Mouse (Mus musculus) spleen, adult 2 months (tissue): ENCODE data around the gene Egfem1. TPM values are rescaled to one million over a fixed set of nuclear protein-coding genes. Genes with fewer than 3 reads are reported as not detected.

Source experiments
- DNase-seq, 2 experiments: peaks; one replicate each; pipeline versions ENCODE4 v3.0.0 to v3.0.0-alpha.2; 2012 to 2021; ENCODE audit warnings: low spot score in 2 of 2, low read depth in 1 of 2
- H3K27ac ChIP-seq: fragments of 200-500 bp; 2 replicates; pipeline ENCODE4 v1.5.1; 2012; ENCODE audit warnings: low read length, inconsistent platforms; ENCODE audit not compliant: insufficient read depth
- H3K27me3 ChIP-seq: fragments of 200-500 bp; 2 replicates; pipeline ENCODE4 v1.6.1; 2012; ENCODE audit warnings: mild to moderate bottlenecking, moderate library complexity, low read length, inconsistent platforms; ENCODE audit not compliant: control insufficient read depth, insufficient read depth
- H3K36me3 ChIP-seq: fragments of 200-500 bp; 2 replicates; pipeline ENCODE4 v1.6.1; 2012; ENCODE audit warnings: mild to moderate bottlenecking, low read length, inconsistent platforms; ENCODE audit not compliant: control insufficient read depth, insufficient read depth
- H3K4me1 ChIP-seq: fragments of 200-500 bp; 2 replicates; pipeline ENCODE4 v1.6.1; 2011; ENCODE audit warnings: inconsistent platforms; ENCODE audit not compliant: control insufficient read depth, insufficient read depth, insufficient read length
- H3K4me3 ChIP-seq: fragments of 200-500 bp; 2 replicates; pipeline ENCODE4 v1.5.1; 2011; ENCODE audit warnings: mild to moderate bottlenecking, inconsistent platforms; ENCODE audit not compliant: insufficient read depth, insufficient read length; ENCODE audit errors: extremely low read depth
- CTCF ChIP-seq: fragments of 200-500 bp; IDR thresholded peaks from 2 replicates; pipeline ENCODE4 v1.5.1; 2011; ENCODE audit warnings: mild to moderate bottlenecking, inconsistent platforms; ENCODE audit not compliant: insufficient read depth, insufficient read length, insufficient replicate concordance; ENCODE audit errors: extremely low read depth
- POLR2A ChIP-seq: fragments of 200-500 bp; IDR thresholded peaks from 2 replicates; pipeline ENCODE4 v1.6.1; 2011; ENCODE audit warnings: low read depth, low read length, inconsistent platforms
- WGBS: fragments of 180-500 bp; shearing (Covaris S2); methylation state at CpG from one replicate; pipeline ENCODE4 v1.1.7; 2018; 5-methylcytosine and 5-hydroxymethylcytosine counted together
- polyA plus RNA-seq: library from polyadenylated mRNA; depleted of rRNA; stranded (reverse); fragments of >200 nt; gene quantifications from 2 replicates; pipeline ENCODE4 v1.2.3, GENCODE M21; 2012

Gene Egfem1
- polyA plus RNA-seq, 1 experiment = not detected

- H3K4me1 ChIP-seq = no peaks in the 10 kb centered on the region
- no peaks in the 10 kb centered on the region for H3K27me3 ChIP-seq
- H3K27ac ChIP-seq = no peak overlapping the region
- no peak for TF ChIP-seq POLR2A
- no peaks in the 10 kb centered on the region for H3K36me3 ChIP-seq
- H3K4me3 ChIP-seq = no peak overlapping the region
- 82% methylated on average over 4 of the region's 4 CpGs for WGBS
- no peak for DNase-seq
Observed at GRCm38 (mm10) chr3:29291633-29292032, 209.8 kb downstream of the Egfem1 start.

- no peak overlapping the region for H3K4me3 ChIP-seq
- H3K27me3 ChIP-seq = no peaks in the 10 kb centered on the region
- WGBS = 71% methylated on average over 3 of the region's 3 CpGs
- H3K27ac ChIP-seq = no peak overlapping the region
- H3K4me1 ChIP-seq = no peaks in the 10 kb centered on the region
- H3K36me3 ChIP-seq = no peaks in the 10 kb centered on the region
- DNase-seq = no peak
- TF ChIP-seq CTCF (no peak), POLR2A (no peak)
Observed at GRCm38 (mm10) chr3:29292251-29292650, 210.4 kb downstream of the Egfem1 start.

- H3K27me3 ChIP-seq = no peaks in the 10 kb centered on the region
- DNase-seq = no peak
- no peaks in the 10 kb centered on the region for H3K4me1 ChIP-seq
- TF ChIP-seq CTCF = no peak
- no peak for TF ChIP-seq POLR2A
- H3K36me3 ChIP-seq = no peaks in the 10 kb centered on the region
- WGBS = 72% methylated on average over 4 of the region's 4 CpGs
- H3K4me3 ChIP-seq = no peak overlapping the region
- no peak overlapping the region for H3K27ac ChIP-seq
Observed at GRCm38 (mm10) chr3:29293230-29293629, 211.4 kb downstream of the Egfem1 start.

GRCm38 (mm10) chr3:29342223-29342791 lies 260.5 kb downstream of the Egfem1 start:
- DNase-seq = no peak

GRCm38 (mm10) chr3:29345805-29346204 lies 264.0 kb downstream of the Egfem1 start:
- no peaks in the 10 kb centered on the region for H3K27me3 ChIP-seq
- H3K27ac ChIP-seq = no peak overlapping the region
- DNase-seq = no peak
- TF ChIP-seq CTCF (no peak), POLR2A (no peak)
- H3K4me3 ChIP-seq = no peak overlapping the region
- H3K36me3 ChIP-seq = no peaks in the 10 kb centered on the region
- 85% methylated on average over 3 of the region's 3 CpGs for WGBS
- no peaks in the 10 kb centered on the region for H3K4me1 ChIP-seq

More at GRCm38 (mm10) chr3:29342223-29342791, 260.5 kb downstream of the Egfem1 start:
- no peaks in the 10 kb centered on the region for H3K27me3 ChIP-seq
- H3K4me1 ChIP-seq = no peaks in the 10 kb centered on the region
- H3K36me3 ChIP-seq = no peaks in the 10 kb centered on the region
- WGBS = 71% methylated on average over 3 of the region's 3 CpGs
- no peak overlapping the region for H3K4me3 ChIP-seq
- no peak for TF ChIP-seq POLR2A
- no peak for TF ChIP-seq CTCF
- H3K27ac ChIP-seq = no peak overlapping the region

- H3K27ac ChIP-seq = no peak overlapping the region
- no peak for DNase-seq
- TF ChIP-seq POLR2A (no peak), CTCF (no peak)
- H3K4me1 ChIP-seq = no peaks in the 10 kb centered on the region
- H3K4me3 ChIP-seq = no peak overlapping the region
- no peaks in the 10 kb centered on the region for H3K27me3 ChIP-seq
- 83% methylated on average over 8 of the region's 8 CpGs for WGBS
- no peaks in the 10 kb centered on the region for H3K36me3 ChIP-seq
Observed at GRCm38 (mm10) chr3:29366907-29367306, 285.1 kb downstream of the Egfem1 start.

- no peaks in the 10 kb centered on the region for H3K27me3 ChIP-seq
- WGBS = 69% methylated on average over 5 of the region's 5 CpGs
- no peak for DNase-seq
Observed at GRCm38 (mm10) chr3:29370519-29370918, 288.7 kb downstream of the Egfem1 start.

More at GRCm38 (mm10) chr3:29370519-29370918, 288.7 kb downstream of the Egfem1 start:
- H3K4me1 ChIP-seq = no peaks in the 10 kb centered on the region
- TF ChIP-seq CTCF = no peak
- TF ChIP-seq POLR2A = no peak
- H3K27ac ChIP-seq = no peak overlapping the region
- no peak overlapping the region for H3K4me3 ChIP-seq
- no peaks in the 10 kb centered on the region for H3K36me3 ChIP-seq
